Mouse (Mus musculus): Measurements from ENCODE around the gene Hfm1.

- TF ChIP-seq CTCF (IDR thresholded peaks at IDR 0.05; ENCODE audit: borderline replicate concordance, extremely low read depth, insufficient read depth, insufficient read length) (no peak), POLR2A (IDR thresholded peaks at IDR 0.05; ENCODE audit: borderline replicate concordance, extremely low read depth, insufficient read depth, insufficient read length, poor library complexity, severe bottlenecking) (peak; percentile 85)
These were observed at the start of gene Hfm1 for GRCm38 (mm10) chr5:106925488-106926368.

Data from brain, embryonic 14.5 days (tissue).